Mouse (Mus musculus) heart, adult 2 months (tissue): ENCODE measurements around the gene Mink1. TPM values are rescaled to one million over a fixed set of nuclear protein-coding genes. Genes with fewer than 3 reads are reported as not detected.
A peak's percentile ranks its signal among the peaks of the same experiment; 100 is the strongest.
"Not testable (repeated sequence)": the region's sequence is repeated elsewhere in the genome, so short reads cannot be mapped to it uniquely, and the experiment has no call there.

Experiments
- DNase-seq, 2 experiments: peaks; one replicate each; pipeline ENCODE4 v3.0.0; 2021
- H3K27ac ChIP-seq: fragments of 200-600 bp; 2 replicates; pipeline ENCODE4 v1.8.1; 2022
- H3K27me3 ChIP-seq: fragments of 200-500 bp; 2 replicates; pipeline ENCODE4 v1.6.1; 2012; ENCODE audit warnings: mild to moderate bottlenecking, low read length, inconsistent platforms, mixed read lengths; ENCODE audit not compliant: control insufficient read depth, insufficient read depth
- H3K36me3 ChIP-seq: fragments of 200-500 bp; 2 replicates; pipeline ENCODE4 v1.6.1; 2012; ENCODE audit warnings: low read length, inconsistent platforms; ENCODE audit not compliant: control insufficient read depth, insufficient read depth
- H3K4me1 ChIP-seq: fragments of 200-500 bp; 2 replicates; pipeline ENCODE4 v1.6.1; 2011; ENCODE audit warnings: low read length; ENCODE audit not compliant: control insufficient read depth, insufficient read depth
- H3K4me3 ChIP-seq: fragments of 200-600 bp; 2 replicates; pipeline ENCODE4 v1.8.1; 2022
- H3K79me2 ChIP-seq: fragments of 200-500 bp; replicated peaks from 2 replicates; pipeline ENCODE4 v1.6.1; 2012; ENCODE audit warnings: mild to moderate bottlenecking, inconsistent platforms, low read length, moderate library complexity, mixed read lengths; ENCODE audit not compliant: control insufficient read depth, insufficient read depth
- H3K9ac ChIP-seq: fragments of 200-500 bp; 2 replicates; pipeline ENCODE4 v1.6.1; 2012; ENCODE audit warnings: low read depth, mild to moderate bottlenecking, control low read depth, inconsistent platforms, low read length, mixed read lengths
- CTCF ChIP-seq: fragments of 200-600 bp; IDR thresholded peaks from 2 replicates; pipeline ENCODE4 v1.8.1; 2022; ENCODE audit warnings: antibody characterized with exemption, mild to moderate bottlenecking, moderate library complexity
- EP300 ChIP-seq: fragments of 200-500 bp; IDR thresholded peaks from 2 replicates; pipeline ENCODE4 v1.6.1; 2011; ENCODE audit warnings: low read depth, low read length, control low read depth; ENCODE audit not compliant: insufficient read depth
- POLR2A ChIP-seq: fragments of 200-500 bp; IDR thresholded peaks from 2 replicates; pipeline ENCODE4 v1.6.1; 2011; ENCODE audit warnings: mild to moderate bottlenecking, low read depth, low read length, control low read depth; ENCODE audit not compliant: insufficient read depth
- WGBS: fragments of 180-500 bp; shearing (Covaris S2); methylation state at CpG from one replicate; pipeline ENCODE4 v1.1.7; 2018; 5-methylcytosine and 5-hydroxymethylcytosine counted together
- intact Hi-C: fragments of 180-260 bp; cut with DNase I; formaldehyde crosslinking; loops from one replicate; pipeline ENCODE4 v1.15.1; 2025
- polyA plus RNA-seq: library from polyadenylated mRNA; depleted of rRNA; stranded (reverse); fragments of >200 nt; gene quantifications from 2 replicates; pipeline ENCODE4 v1.2.3, GENCODE M21; 2012
- total RNA-seq, 2 experiments: library from RNA; stranded (reverse); gene quantifications; 2 replicates each; pipeline ENCODE4 v1.2.3; 2021

The Mink1 gene
- total and polyA plus RNA-seq, 3 experiments: 40.8 to 46.8 (median 41.3) TPM

GRCm38 (mm10) chr11:70526211-70526610, 36.5 kb upstream of the Mink1 start:
- H3K27me3 ChIP-seq: no peaks in the 10 kb centered on the region
- peaks cover 2% of the 10 kb centered on the region for H3K36me3 ChIP-seq
- no peak overlapping the region for H3K9ac ChIP-seq
- DNase-seq: no peak
- intact Hi-C loops: no loop called here
- WGBS: 83% methylated on average over 12 of the region's 12 CpGs
- H3K27ac ChIP-seq: no peak overlapping the region
- no peak overlapping the region for H3K4me3 ChIP-seq
- H3K4me1 ChIP-seq: peaks cover 3% of the 10 kb centered on the region
- no peak for TF ChIP-seq EP300
- TF ChIP-seq CTCF: no peak
- TF ChIP-seq POLR2A: no peak
- no peaks in the 10 kb centered on the region for H3K79me2 ChIP-seq

GRCm38 (mm10) chr11:70528610-70529009, 34.1 kb upstream of the Mink1 start:
- intact Hi-C loops: no loop called here
- TF ChIP-seq POLR2A (no peak), CTCF (no peak), EP300 (no peak)

GRCm38 (mm10) chr11:70531065-70531464, 31.6 kb upstream of the Mink1 start:
- DNase-seq, intact Hi-C loops, H3K79me2 ChIP-seq, H3K4me1 ChIP-seq, H3K4me3 ChIP-seq, H3K9ac ChIP-seq, H3K27me3 ChIP-seq, H3K36me3 ChIP-seq, H3K27ac ChIP-seq: not testable (repeated sequence)
- 72% methylated on average over 2 of the region's 2 CpGs for WGBS
- peak; percentile 25; the same call in 1 of the 2 replicates for TF ChIP-seq CTCF

More at GRCm38 (mm10) chr11:70528610-70529009, 34.1 kb upstream of the Mink1 start:
- Histone ChIP-seq H3K36me3 (peaks cover 2% of the 10 kb centered on the region), H3K79me2 (no peaks in the 10 kb centered on the region), H3K4me1 (peaks cover 3% of the 10 kb centered on the region), H3K4me3 (no peak overlapping the region), H3K9ac (no peak overlapping the region), H3K27ac (no peak overlapping the region), H3K27me3 (no peaks in the 10 kb centered on the region)
- no peak for DNase-seq
- 74% methylated on average over 7 of the region's 7 CpGs for WGBS

- TF ChIP-seq CTCF (no peak), EP300 (no peak), POLR2A (no peak)
- 82% methylated on average over 6 of the region's 6 CpGs for WGBS
- no peak for DNase-seq
- H3K79me2 ChIP-seq: no peaks in the 10 kb centered on the region
- no peak within 1 kb of the TSS for H3K4me3 ChIP-seq
- no peaks in the 10 kb centered on the region for H3K27me3 ChIP-seq
- H3K4me1 ChIP-seq: no peaks in the 10 kb centered on the region
- no peak within 1 kb of the TSS for H3K9ac ChIP-seq
- no peak within 1 kb of the TSS for H3K27ac ChIP-seq
- no peaks in the 10 kb centered on the region for H3K36me3 ChIP-seq
- intact Hi-C loops: no loop called here
These were observed 29.8 kb upstream of the Mink1 start, which contains the start of gene Gm40193 for GRCm38 (mm10) chr11:70532839-70533238. TSS of gene Gm40193 (minus strand) at chr11:70532939.

- DNase-seq: no peak
- no peaks in the 10 kb centered on the region for H3K27me3 ChIP-seq
- no peaks in the 10 kb centered on the region; the same call in 1 of the 2 replicates for H3K4me1 ChIP-seq
- 12% methylated on average over 9 of the region's 9 CpGs for WGBS
- intact Hi-C loops: loop anchor here (2.0 kb wide), 1 partner anchor 23 kb away; the partner anchor contains the start of gene Mink1
- H3K4me3 ChIP-seq: peak overlapping the region; percentile 70
- no peaks in the 10 kb centered on the region for H3K36me3 ChIP-seq
- TF ChIP-seq POLR2A (no peak), EP300 (no peak), CTCF (no peak)
- H3K79me2 ChIP-seq: no peaks in the 10 kb centered on the region
- peak overlapping the region; percentile 83 for H3K27ac ChIP-seq
- H3K9ac ChIP-seq: peak overlapping the region; percentile 76
These were observed 23.3 kb upstream of the Mink1 start for GRCm38 (mm10) chr11:70539423-70539822.

- TF ChIP-seq EP300 (peak; percentile 24; the same call in 1 of the 2 replicates), CTCF (peak; percentile 81), POLR2A (peak; percentile 68)
These were observed 22.6 kb upstream of the Mink1 start, which contains the start of gene Pld2 for GRCm38 (mm10) chr11:70539877-70540587. TSS of gene Pld2 (plus strand) at chr11:70540064.

More at GRCm38 (mm10) chr11:70539877-70540587, 22.6 kb upstream of the Mink1 start, which contains the start of gene Pld2:
- peak within 1 kb of the TSS; percentile 70 for H3K4me3 ChIP-seq
- no peaks in the 10 kb centered on the region for H3K36me3 ChIP-seq
- H3K9ac ChIP-seq: peak within 1 kb of the TSS; percentile 76
- H3K79me2 ChIP-seq: no peaks in the 10 kb centered on the region
- WGBS: 1% methylated on average over 53 of the region's 65 CpGs
- DNase-seq: peak; percentile 91 to 94
- no peaks in the 10 kb centered on the region for H3K27me3 ChIP-seq
- H3K4me1 ChIP-seq: no peaks in the 10 kb centered on the region; the same call in 1 of the 2 replicates
- peak within 1 kb of the TSS; percentile 83 for H3K27ac ChIP-seq
- intact Hi-C loops: loop anchor here (1.0 to 2.0 kb wide), 3 partner anchors 15 to 65 kb away; partner anchors contain the start of genes Mink1 and Psmb6
